Mouse (Mus musculus): Measurements from ENCODE around the gene Ifrd2. TPM values are rescaled to one million over a fixed set of nuclear protein-coding genes. Genes with fewer than 3 reads are reported as not detected.
A peak's percentile ranks its signal among the peaks of the same experiment; 100 is the strongest.

Gene Ifrd2
- polyA plus RNA-seq, 1 experiment from 2014 or later, result 59.7 TPM

GRCm38 (mm10) chr9:107625351-107626128, 38.1 kb downstream of the Ifrd2 start:
- Histone ChIP-seq H3K27ac (replicated peaks) (peak overlapping the region; percentile 96), H3K36me3 (replicated peaks) (peaks cover 75% of the 10 kb centered on the region), H3K27me3 (replicated peaks; ENCODE audit: low read depth, poor library complexity, severe bottlenecking) (no peaks in the 10 kb centered on the region), H3K4me3 (no peak overlapping the region), H3K9me3 (no peaks in the 10 kb centered on the region), H3K4me1 (peaks cover 60% of the 10 kb centered on the region)
- WGBS, result 92% methylated on average over 12 of the region's 12 CpGs
- DNase-seq (ENCODE audit: low spot score), result no peak

GRCm38 (mm10) chr9:107626158-107626843, 38.9 kb downstream of the Ifrd2 start:
- peak overlapping the region; percentile 96 for H3K27ac ChIP-seq (replicated peaks)
- no peaks in the 10 kb centered on the region for H3K9me3 ChIP-seq
- H3K27me3 ChIP-seq (replicated peaks; ENCODE audit: low read depth, poor library complexity, severe bottlenecking), result no peaks in the 10 kb centered on the region
- DNase-seq (ENCODE audit: low spot score), result no peak
- H3K36me3 ChIP-seq (replicated peaks), result peaks cover 74% of the 10 kb centered on the region
- peaks cover 68% of the 10 kb centered on the region for H3K4me1 ChIP-seq
- peak overlapping the region; percentile 46 for H3K4me3 ChIP-seq
- 38% methylated on average over 15 of the region's 15 CpGs for WGBS

GRCm38 (mm10) chr9:107626844-107627277, 39.4 kb downstream of the Ifrd2 start:
- H3K4me3 ChIP-seq, result peak overlapping the region; percentile 46
- peaks cover 74% of the 10 kb centered on the region for H3K4me1 ChIP-seq
- peaks cover 76% of the 10 kb centered on the region for H3K36me3 ChIP-seq (replicated peaks)
- peak; percentile 96 for DNase-seq (ENCODE audit: low spot score)
- peak overlapping the region; percentile 96 for H3K27ac ChIP-seq (replicated peaks)
- WGBS, result 3% methylated on average over 2 of the region's 2 CpGs
- no peaks in the 10 kb centered on the region for H3K27me3 ChIP-seq (replicated peaks; ENCODE audit: low read depth, poor library complexity, severe bottlenecking)
- H3K9me3 ChIP-seq, result no peaks in the 10 kb centered on the region

GRCm38 (mm10) chr9:107627387-107628255, 40.2 kb downstream of the Ifrd2 start:
- Histone ChIP-seq H3K27ac (replicated peaks) (peak overlapping the region; percentile 96), H3K9me3 (no peaks in the 10 kb centered on the region), H3K27me3 (replicated peaks; ENCODE audit: low read depth, poor library complexity, severe bottlenecking) (no peaks in the 10 kb centered on the region), H3K36me3 (replicated peaks) (peaks cover 76% of the 10 kb centered on the region), H3K4me1 (peaks cover 81% of the 10 kb centered on the region), H3K4me3 (peak overlapping the region; percentile 46)
- WGBS, result 38% methylated on average over 20 of the region's 20 CpGs
- DNase-seq (ENCODE audit: low spot score), result no peak

- H3K9me3 ChIP-seq, result no peaks in the 10 kb centered on the region
- peak overlapping the region; percentile 46 for H3K4me3 ChIP-seq
- peak overlapping the region; percentile 96 for H3K27ac ChIP-seq (replicated peaks)
- H3K36me3 ChIP-seq (replicated peaks), result peaks cover 69% of the 10 kb centered on the region
- DNase-seq (ENCODE audit: low spot score), result peak; percentile 47
- no peaks in the 10 kb centered on the region for H3K27me3 ChIP-seq (replicated peaks; ENCODE audit: low read depth, poor library complexity, severe bottlenecking)
- WGBS, result 41% methylated on average over 15 of the region's 15 CpGs
- H3K4me1 ChIP-seq, result peaks cover 94% of the 10 kb centered on the region
Measured at GRCm38 (mm10) chr9:107628721-107629410, 41.4 kb downstream of the Ifrd2 start.

- H3K4me3 ChIP-seq, result peak overlapping the region; percentile 46
- WGBS, result 35% methylated on average over 4 of the region's 4 CpGs
Measured at GRCm38 (mm10) chr9:107629411-107629730, 41.9 kb downstream of the Ifrd2 start.

GRCm38 (mm10) chr9:107629901-107630425, 42.5 kb downstream of the Ifrd2 start:
- Histone ChIP-seq H3K4me3 (peak overlapping the region; percentile 95), H3K36me3 (replicated peaks) (peaks cover 58% of the 10 kb centered on the region), H3K4me1 (peaks cover 97% of the 10 kb centered on the region), H3K27me3 (replicated peaks; ENCODE audit: low read depth, poor library complexity, severe bottlenecking) (no peaks in the 10 kb centered on the region), H3K27ac (replicated peaks) (peak overlapping the region; percentile 96), H3K9me3 (no peaks in the 10 kb centered on the region)
- WGBS, result 11% methylated on average over 14 of the region's 14 CpGs
- peak; percentile 64 for DNase-seq (ENCODE audit: low spot score)

More at GRCm38 (mm10) chr9:107629411-107629730, 41.9 kb downstream of the Ifrd2 start:
- Histone ChIP-seq H3K9me3 (no peaks in the 10 kb centered on the region), H3K27me3 (replicated peaks; ENCODE audit: low read depth, poor library complexity, severe bottlenecking) (no peaks in the 10 kb centered on the region), H3K36me3 (replicated peaks) (peaks cover 64% of the 10 kb centered on the region), H3K4me1 (peaks cover 98% of the 10 kb centered on the region), H3K27ac (replicated peaks) (peak overlapping the region; percentile 96)
- no peak for DNase-seq (ENCODE audit: low spot score)

GRCm38 (mm10) chr9:107630576-107630975, 43.1 kb downstream of the Ifrd2 start:
- peak; percentile 84 for DNase-seq (ENCODE audit: low spot score)
- Histone ChIP-seq H3K27ac (replicated peaks) (peak overlapping the region; percentile 96), H3K27me3 (replicated peaks; ENCODE audit: low read depth, poor library complexity, severe bottlenecking) (no peaks in the 10 kb centered on the region), H3K36me3 (replicated peaks) (peaks cover 52% of the 10 kb centered on the region), H3K4me1 (peaks cover 98% of the 10 kb centered on the region), H3K9me3 (no peaks in the 10 kb centered on the region), H3K4me3 (peak overlapping the region; percentile 95)
- 3% methylated on average over 4 of the region's 4 CpGs for WGBS

- 54% methylated on average over 9 of the region's 9 CpGs for whole genome bisulfite sequencing
Measured at GRCm38 (mm10) chr9:107631311-107631826, 43.9 kb downstream of the Ifrd2 start.

GRCm38 (mm10) chr9:107631861-107632260, 44.4 kb downstream of the Ifrd2 start:
- Histone ChIP-seq H3K9me3 (no peaks in the 10 kb centered on the region), H3K4me1 (peaks cover 96% of the 10 kb centered on the region), H3K27ac (replicated peaks) (peak overlapping the region; percentile 96), H3K27me3 (replicated peaks; ENCODE audit: low read depth, poor library complexity, severe bottlenecking) (no peaks in the 10 kb centered on the region), H3K4me3 (peak overlapping the region; percentile 95), H3K36me3 (replicated peaks) (peaks cover 40% of the 10 kb centered on the region)
- 77% methylated on average over 8 of the region's 8 CpGs for WGBS
- DNase-seq (ENCODE audit: low spot score), result no peak

More at GRCm38 (mm10) chr9:107631311-107631826, 43.9 kb downstream of the Ifrd2 start:
- DNase-seq (ENCODE audit: low spot score), result no peak
- H3K4me3 ChIP-seq, result peak overlapping the region; percentile 95
- peaks cover 44% of the 10 kb centered on the region for H3K36me3 ChIP-seq (replicated peaks)
- no peaks in the 10 kb centered on the region for H3K9me3 ChIP-seq
- H3K4me1 ChIP-seq, result peaks cover 97% of the 10 kb centered on the region
- H3K27ac ChIP-seq (replicated peaks), result peak overlapping the region; percentile 96
- H3K27me3 ChIP-seq (replicated peaks; ENCODE audit: low read depth, poor library complexity, severe bottlenecking), result no peaks in the 10 kb centered on the region

- DNase-seq (ENCODE audit: low spot score), result no peak
- H3K4me1 ChIP-seq, result peaks cover 96% of the 10 kb centered on the region
- peak overlapping the region; percentile 95 for H3K4me3 ChIP-seq
- 76% methylated on average over 6 of the region's 6 CpGs for WGBS
- peaks cover 39% of the 10 kb centered on the region for H3K36me3 ChIP-seq (replicated peaks)
- H3K27ac ChIP-seq (replicated peaks), result peak overlapping the region; percentile 96
- H3K27me3 ChIP-seq (replicated peaks; ENCODE audit: low read depth, poor library complexity, severe bottlenecking), result no peaks in the 10 kb centered on the region
- H3K9me3 ChIP-seq, result no peaks in the 10 kb centered on the region
Measured at GRCm38 (mm10) chr9:107632478-107632877, 45.0 kb downstream of the Ifrd2 start.
